Mouse (Mus musculus) CD4-positive helper T cell, adult 2 months (primary cell): Measurements from ENCODE around the gene Fig4.

Experiments used
- DNase-seq: peaks from one replicate; pipeline ENCODE4 v3.0.0-alpha.2; 2012; ENCODE audit warnings: low read depth, missing footprints, low spot score

The Fig4 gene

DNA sequence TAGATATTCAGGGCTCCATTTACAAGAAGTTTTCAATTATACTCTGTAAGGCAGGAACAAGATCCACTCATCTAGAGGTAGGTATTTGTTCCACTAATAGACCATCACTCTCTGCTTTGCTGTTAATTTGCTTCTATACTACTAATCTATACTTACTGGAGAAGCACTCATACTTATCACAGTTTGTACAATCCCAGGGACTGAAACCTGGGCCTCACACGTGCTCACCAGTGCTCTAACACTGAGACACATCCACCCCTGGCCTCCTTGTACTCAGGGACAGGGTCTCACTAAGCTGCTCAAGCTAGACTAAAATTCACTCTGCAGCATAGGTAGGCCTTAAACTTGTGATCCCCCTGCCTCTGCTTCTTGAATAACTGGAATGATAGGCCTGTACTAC lies 41.8 kb downstream of the Fig4 start:
- no peak for DNase-seq

DNA sequence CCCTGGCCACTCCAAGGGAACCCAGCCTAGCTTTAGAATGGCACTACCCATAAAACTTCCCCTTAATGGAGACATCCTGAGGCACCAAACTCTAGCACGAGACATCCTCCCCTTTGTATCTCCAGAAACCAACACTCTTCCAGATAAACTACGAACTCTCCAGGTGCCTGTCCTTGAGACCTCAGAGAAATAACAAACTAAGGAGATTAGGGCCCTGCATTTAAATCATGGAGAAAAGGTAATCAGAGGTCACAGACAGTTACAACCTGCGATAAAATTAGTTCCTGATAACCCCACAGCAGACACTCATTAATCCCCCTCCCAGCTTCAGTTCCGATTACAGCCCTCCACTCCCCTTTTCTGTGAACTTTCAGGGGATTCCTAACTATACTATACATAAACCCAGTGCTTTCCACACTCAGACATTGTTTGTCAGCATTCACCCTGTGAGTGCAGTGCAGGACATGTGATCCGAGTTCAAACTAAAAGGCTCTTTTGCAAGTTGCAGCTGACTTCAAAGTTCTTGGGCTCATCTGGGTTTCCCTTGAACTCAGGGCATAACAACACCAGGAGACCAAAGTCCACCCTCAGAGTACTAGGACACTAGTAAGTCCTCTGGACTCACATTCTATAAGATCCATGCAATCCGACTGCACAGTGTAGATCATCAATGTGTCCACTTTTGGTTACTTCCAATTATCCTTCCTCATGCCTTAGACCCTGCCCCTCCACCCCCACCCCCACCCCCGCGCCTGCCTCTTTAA lies 42.6 kb downstream of the Fig4 start:
- DNase-seq: no peak

DNA sequence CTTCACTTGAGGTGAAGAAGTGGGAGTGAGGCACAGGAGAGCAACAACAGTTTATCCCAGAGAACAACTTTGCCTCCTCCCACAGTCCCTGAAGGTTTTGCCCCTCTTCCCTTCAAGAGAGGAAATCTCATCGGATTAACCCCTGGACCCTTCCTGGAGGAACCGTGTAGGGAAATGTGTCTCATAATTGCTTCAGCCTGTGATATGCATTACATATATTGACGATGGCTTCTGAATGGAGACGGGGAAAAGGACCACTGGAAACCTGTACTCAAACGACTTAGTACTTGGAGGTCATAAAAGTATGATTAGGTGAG lies 52.4 kb downstream of the Fig4 start:
- no peak for DNase-seq

DNA sequence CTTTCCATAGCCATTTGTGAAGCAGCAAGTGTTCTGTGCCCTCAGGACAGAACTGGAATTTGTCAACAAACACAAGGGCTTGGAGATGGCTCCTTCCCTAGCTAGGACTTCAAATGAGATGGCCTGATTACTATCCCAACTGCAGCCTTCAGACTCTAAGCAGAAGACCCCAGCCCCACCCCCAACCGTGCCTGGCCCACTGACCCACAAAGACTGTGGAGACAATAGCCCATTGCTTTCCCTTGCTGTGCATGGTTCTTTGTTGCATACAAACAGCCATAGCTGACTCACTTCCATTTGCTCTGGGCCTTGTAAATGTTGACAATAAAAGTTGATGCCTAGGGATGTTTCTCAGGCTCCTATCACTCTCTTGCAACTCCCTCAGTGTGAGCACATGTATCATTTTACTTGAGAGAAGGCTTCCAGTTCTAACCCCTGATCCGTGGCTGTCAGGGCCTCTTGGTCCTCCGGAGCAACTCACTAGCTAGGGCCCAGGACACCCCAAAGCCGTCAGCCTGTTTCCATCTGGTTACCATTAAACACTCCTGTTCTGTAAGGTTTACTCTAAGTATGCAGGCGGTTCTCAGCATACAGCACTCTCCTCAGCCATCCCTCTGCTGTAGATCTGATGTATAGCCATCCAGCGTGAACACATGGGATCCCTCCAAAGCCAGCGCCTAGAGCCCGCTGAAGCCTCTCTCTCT lies 52.9 kb downstream of the Fig4 start:
- no peak for DNase-seq

DNA sequence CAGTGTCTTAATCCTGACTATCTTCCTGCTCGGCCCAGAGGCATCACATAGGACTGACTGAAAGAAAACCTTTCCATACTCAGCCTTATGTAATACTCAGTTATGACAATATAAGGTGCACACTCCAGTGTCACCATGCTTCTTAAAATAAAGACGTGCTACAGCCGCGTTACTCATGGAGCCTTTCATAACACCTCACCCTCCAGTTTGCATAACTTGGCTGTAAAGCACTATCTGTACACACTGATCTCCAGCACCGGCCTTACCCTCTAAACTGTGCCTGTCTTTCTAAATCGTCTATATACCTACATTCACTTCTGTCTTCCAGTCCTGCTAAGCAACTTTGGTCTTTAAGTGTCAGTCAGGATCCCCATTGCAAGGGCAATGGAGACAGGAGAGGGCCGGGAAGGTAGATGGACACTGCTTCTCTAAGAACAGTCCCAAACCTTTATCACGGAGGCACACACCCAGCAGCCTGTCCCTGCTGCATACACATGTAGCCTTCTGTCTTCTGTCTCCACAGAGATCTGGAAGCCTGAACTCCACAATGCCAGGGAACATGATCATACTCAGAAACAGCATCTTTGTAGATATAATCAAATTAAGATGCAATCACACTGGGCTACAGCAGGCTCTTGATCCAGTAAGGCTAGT lies 53.9 kb downstream of the Fig4 start:
- DNase-seq: no peak

DNA sequence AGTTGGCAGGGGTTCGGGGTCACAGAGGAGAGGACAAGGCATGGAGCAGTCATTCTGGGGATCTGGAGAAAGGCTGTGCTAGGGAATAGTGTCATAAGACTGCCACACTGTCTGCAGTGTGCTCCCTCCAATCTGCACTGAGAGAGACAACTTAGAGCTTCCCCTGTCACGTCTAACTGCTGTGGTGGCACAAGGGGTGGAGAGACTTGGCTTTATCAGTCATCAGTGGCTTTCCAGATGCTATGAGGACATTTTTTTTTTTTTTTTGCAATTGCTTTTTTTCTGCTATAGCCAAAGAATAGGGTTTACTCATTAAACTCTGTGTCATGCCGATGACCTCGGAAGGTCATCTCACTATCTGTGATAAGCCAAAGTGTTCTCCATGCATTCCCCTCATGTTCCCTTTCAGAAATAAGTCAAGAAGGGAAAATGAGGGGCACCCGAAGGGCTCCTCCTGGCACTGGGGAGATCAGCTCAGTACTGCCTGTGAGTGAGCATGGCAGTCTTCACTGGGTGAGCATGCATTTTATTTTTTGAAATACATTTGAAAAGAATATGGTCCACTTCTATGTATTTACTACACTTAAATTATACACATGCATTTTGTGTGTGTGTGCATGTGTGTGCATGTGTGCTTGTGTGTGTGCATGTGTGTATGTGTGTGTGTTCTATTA lies 55.1 kb downstream of the Fig4 start:
- DNase-seq: no peak

DNA sequence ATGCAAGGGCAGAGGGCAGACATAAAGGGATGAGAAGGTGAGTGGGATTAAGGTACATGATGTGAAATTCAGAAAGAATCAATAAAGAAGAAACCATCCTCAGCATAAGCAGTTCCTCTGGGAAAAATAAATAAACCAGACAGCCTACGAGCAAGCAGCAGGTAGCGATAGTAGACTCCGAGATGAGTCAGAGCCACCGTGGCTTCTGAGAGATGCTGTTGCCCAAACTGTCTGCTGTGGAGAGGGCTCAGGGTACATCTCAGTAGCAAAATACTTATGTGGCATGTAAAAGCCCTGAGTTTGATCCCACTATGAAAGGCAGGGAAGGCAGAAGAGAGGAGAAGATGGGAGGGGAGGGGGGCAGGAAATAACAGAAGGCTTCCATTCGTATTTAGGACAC lies 56.9 kb downstream of the Fig4 start:
- DNase-seq: no peak

DNA sequence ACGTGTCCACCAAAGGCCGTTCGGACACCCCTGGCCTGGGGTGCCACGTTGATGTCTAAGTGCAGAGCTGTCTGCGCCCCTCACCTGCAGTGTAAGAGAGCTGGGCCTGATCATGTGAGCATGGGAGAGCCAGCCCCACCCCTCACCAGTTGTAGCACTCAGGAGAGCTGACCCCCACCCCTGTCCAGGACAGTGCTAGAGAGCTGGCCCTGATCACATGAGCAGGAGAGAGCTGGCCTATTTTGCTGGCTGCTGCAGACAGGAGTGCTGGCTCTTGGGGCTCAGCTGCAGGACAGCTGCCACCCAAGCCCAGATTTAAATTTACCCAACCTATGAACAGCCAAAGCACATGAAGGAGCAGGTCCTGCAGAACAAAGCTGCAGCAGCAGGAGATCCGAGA lies 57.6 kb downstream of the Fig4 start:
- DNase-seq: no peak

DNA sequence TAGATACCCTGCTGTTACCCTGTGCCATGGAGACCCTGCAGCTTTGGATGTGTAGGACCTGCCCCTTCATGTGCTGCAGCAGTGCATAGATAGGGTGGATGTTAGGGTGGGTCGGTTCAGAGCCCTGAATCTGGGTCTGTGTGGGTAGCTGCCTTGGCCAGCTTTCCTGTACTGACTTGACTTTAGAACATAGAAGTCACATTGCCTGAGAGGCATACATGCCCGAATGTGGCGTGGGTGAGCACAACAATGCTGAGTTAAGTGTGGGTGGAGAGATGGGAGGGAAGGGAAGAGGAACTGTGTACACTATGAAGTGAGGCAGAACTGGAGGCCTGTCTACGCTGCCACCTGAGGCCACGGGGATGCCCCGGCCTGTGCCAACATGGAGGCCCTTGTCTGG lies 58.0 kb downstream of the Fig4 start:
- no peak for DNase-seq

DNA sequence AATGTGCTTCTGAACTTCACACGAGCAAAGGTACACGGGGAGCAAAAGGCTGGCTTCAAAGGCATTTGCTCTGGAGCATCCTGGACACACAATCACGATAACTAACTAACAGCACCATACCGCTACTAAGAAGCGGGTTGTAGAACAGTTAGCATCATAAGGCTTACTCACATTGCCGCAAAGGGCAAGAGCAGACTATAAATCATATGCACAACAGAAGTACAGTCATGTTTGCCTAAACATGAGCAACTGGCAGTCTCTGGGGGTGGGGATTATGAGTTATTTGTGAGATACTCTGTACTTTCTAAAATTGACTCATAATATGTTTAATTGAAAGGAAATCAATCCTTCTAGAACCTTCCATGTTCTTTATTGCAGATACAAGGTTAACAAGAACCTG lies 59.1 kb downstream of the Fig4 start:
- no peak for DNase-seq

DNA sequence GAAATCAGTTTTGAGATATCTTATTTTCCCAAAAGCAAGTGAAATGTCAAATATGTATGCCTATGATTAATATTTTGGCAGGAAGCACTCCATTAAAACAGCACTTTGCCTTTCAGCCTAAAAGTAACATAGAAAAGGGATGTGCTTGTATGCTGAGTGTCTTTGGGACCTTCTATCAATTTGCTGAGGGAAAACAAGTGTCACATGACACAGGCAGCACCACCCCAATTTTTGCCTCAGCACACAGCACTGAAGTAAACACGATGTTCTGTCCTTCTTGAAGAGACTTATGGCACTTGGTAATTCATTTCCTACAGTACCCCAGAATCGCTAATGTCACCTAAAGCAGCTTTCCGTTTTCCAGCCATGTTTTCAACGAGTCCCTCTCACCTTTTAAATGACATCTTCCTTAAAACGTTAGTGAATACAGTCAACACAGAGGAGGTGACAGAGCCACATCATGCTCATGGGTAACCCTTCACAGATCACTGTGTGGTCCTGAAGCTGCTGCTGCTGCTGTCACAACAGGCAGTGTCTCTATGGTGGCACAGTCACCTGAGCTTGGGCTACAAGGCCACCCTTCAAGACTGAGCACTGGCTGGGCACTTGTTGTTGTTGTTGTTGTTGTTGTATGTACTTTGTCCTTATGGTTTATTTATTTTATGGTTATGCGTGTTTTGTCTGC lies 61.4 kb downstream of the Fig4 start:
- DNase-seq: no peak

DNA sequence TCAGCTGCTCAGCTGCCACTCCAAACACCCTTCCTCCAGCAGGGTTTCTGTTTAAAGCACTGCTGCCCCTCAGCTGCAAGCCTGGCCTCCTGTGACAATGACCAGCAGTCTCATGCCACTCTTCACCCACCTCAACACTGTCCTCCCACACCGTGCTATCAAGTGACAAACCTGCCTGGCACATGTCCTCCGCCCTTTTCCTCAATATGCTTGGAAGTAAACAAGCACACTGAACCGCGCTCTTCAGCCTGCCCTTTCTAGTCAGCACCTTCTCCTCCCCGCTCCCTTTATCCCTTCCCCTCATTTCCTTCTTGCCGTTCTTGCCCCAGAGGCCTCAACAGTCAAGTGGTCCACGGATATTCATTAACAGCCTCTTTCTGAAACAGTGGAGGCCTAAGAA lies 62.0 kb downstream of the Fig4 start:
- DNase-seq: no peak

DNA sequence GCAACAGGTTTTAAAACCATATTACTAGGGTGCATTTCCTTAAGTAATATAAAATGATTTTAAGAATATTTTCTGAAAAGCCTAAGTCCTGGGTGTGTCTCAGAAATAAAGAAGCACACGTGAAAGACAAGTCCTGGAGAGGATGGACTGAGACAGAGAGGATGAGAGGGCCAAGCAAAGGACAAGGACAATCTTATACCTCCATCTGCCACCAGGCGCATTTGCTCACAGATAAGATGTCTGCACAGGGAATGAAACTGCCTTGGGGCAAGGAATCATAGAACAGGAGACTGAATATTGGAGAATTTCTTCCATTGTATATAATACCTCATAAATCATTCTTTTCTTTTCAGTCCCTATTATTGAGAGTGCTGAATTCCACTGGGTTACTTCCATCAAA lies 67.0 kb downstream of the Fig4 start:
- DNase-seq: no peak

DNA sequence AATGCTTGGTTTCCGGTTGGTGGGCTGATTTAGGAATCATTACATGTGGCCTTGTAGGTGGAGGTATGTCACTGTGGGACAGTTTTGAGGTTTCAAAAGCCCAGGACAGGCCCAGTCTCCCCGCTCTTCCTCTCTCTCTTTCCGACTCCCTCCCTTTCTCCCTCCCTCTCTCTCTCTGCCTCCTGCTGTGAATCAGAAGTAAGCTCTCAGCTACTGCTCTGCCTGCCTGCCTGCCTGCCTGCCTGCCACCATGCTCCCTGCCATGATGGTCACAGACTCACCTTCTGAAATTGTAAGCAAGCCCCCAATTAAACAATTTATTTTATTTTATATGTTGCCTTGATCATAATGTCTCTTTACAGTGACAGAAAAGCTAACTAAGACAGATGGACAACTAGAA lies 67.5 kb downstream of the Fig4 start:
- DNase-seq: no peak

DNA sequence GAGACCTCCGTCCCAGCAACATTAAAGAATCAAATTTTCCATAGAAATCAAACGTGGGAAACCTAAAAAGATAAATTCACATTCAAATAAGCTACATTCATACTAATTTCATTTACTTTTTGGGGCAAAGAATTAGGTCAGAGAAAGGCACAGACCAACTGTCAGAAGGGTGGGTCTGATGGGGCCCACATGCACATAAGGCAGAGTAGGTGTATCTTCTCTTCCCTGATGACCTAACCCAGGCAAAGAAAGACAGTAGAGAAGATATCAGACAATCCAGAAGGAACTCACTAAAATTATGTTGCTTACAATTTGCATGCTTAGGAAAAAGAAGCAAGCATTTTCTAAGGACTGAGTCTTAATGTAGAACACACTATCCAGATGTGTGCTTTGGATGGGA lies 67.9 kb downstream of the Fig4 start:
- DNase-seq: no peak

DNA sequence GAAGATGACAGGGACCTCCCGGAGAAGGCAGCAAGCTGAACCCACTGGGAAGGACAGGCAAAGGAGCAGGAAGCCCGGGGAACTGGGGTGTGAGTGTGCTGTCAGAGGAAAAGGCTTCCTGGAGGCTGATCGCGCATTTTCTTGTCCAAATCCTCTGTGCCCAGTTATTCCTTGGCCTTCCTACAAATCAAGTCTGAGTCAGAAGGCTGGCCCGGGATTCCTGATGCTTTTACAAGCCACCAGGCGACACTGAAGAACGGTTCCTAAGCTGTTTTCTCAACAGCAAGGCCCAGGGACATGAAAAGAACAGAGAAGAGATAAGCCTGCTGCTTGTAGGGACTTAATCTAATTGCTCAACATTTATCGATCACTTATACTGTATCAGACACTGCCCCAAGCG lies 68.5 kb downstream of the Fig4 start:
- no peak for DNase-seq

DNA sequence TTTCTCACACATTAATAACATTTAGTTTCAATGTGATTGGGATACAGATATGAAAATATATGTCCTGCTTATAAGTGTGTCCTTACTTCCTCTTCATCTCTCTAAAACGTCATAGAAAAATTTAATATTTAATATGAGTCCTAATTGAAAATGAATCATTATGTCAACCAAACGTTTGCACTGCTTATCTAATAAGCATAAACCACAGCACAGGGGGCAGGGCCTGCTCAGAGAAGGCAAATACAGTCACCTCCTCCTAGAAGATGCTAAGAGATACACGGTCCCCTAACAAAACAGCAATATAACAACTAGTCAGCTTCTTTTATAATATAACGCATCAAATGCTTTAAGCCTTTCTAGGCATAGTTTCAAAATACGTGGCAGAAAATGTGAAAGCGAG lies 69.9 kb downstream of the Fig4 start:
- no peak for DNase-seq

DNA sequence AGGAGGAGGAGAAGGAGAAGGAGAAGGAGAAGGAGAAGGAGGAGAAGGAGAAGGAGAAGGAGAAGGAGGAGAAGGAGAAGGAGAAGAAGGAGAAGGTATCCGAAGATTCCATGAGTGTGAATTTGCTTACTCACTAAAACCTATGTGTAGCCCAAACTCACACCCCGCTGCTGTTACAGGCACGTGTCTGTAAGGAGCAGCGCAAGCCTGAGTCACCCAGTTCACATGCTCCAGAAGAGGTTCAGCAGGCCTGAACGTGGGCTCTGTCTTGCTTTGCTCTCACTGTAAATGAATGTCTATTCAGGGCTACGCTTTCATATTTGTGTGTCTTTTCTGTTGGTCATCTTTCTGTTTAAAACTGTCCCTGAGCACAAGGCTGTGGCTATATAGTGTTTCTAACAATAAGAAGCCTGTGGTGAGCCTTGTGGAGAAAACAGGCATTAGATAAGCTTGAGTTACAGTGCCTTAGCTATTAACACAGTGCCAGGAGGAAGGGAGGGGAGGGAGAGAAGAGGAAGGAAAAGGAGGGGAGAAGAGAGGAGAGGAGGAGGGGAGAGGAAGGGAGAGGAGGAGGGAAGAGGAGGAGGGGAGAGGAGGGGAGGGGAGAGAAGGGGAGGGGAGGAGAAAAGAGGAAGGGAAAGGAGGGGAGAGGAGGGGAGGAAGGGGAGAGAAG lies 71.8 kb downstream of the Fig4 start:
- DNase-seq: no peak

DNA sequence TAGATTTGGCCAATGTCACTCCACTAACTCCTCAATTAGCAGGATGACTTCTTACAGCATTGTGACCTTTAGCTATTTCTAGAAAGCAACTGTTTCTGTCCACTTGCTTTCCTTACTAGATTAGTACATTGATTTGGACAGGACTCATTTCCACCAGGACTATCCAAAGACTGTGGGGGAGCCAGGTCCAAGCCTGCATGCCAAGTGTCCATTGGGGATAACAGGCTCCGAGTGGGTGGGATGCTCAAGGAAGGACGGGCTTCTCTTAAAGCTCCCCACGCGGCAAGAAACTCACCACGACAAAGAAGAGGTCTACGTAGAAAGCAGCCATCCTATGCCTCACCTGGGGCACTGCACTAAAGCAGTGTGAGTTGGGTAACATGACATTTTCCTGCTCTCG lies 75.4 kb downstream of the Fig4 start:
- DNase-seq: no peak

DNA sequence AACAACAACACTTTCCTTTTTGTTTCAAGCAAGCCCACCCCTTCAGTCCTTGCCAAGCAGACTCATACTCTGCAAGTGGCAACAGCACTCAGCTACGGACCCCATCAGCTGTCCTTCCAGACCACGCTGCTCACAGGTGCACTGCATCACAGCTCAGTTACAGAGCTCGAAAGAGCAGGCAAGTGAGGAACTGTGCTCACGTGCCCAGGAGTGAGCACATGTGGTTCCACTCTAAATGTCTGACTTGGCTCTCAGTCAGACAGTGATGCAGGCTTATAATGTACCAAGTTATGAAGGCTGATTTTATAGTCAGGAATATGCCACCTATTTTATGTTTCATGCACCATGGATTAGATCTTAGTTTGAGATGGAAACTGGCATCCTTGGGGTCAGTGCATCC lies 79.6 kb downstream of the Fig4 start:
- DNase-seq: no peak

DNA sequence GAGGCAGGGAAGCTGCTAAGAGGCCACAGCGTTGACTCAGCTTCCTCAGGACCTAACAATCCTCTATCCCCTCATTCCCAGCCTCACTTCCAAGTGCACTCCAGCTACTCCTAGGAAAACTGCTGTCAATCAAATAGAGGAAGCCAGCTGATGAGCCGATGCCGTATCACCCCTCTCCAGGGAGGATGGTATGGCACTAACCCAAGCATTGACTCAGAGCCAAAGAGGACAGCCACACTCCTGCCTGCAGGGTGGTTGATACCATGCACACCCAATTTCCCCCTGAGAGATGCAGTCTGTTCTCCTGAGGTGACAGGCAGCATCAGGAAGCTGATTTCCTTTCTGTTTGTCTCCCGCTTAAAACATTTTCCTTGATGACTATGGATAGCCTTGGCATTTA lies 81.9 kb downstream of the Fig4 start:
- DNase-seq: no peak

DNA sequence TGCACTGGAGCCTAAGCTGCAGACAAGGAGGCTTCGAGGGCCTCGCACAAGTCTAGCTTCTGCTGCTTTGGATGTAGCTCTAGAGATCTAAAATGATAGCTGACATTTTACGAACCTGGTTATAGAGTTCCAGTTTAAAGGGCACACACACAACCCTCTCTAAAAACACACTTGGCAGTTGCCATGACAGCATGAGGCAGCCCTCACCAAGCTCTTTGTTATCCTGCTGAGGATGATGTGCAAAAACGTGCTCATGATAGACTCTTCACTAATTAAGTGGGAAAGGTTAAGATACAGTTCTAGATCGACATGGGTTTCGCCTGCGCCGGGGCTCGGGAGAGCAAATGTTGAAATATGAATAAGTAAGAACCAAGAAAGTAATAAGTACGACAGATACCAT lies 84.2 kb downstream of the Fig4 start:
- DNase-seq: no peak
